Mouse (Mus musculus): Measurements from ENCODE around the gene Sp4. TPM values are rescaled to one million over a fixed set of nuclear protein-coding genes. Genes with fewer than 3 reads are reported as not detected.

Gene Sp4
- total RNA-seq, 4 experiments from 2014 or later = 9.5 to 14.1 (median 11.7) TPM

DNA sequence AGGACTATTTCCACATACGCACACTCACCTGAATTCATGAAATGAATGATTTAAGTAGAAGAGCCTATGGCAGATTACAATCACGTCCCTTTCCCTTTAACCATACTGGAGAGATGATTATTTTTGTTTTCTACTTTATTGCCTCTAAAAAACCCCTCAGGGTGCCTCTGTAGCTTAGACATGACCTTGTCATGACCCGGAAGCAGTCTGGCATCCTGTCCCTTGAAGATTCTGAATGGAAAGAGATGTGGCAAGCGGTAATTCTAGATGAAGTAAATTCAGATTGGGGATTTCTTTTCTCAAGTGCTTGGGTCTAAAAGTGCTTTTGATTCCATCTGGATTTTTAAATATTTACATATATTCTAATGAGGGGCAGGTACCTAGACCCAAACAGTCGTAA, 24.9 kb downstream of the Sp4 start:
- DNase-seq (ENCODE audit: low spot score) = no peak

GRCm38 (mm10) chr12:118264905-118265304, 36.3 kb downstream of the Sp4 start:
- DNase-seq (ENCODE audit: low spot score) = no peak

GRCm38 (mm10) chr12:118263878-118264277, 37.4 kb downstream of the Sp4 start:
- no peak for DNase-seq (ENCODE audit: low spot score)

DNA sequence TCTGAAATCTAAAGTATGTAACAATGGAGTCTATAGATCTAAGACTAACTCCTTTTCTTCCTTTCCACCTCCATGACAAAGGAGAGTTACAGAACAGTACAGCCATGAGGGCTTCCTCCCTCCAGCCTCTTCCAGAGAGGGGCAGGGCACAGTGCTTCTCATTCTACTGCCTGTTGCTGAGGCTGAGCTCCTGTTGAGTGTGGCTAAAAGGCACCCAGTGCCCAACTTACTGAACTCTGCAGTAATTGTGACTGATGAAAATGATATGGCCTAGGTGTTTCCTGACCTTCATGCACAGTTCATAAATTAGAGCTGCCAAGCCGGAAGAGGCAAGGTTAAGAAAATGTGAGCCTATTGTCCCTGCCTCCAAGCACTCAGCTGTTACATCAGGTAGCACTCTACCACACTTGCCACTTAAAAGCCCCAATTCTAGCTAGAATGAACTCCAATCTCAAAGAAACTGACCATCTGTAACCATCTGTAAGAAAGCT, 45.9 kb downstream of the Sp4 start:
- no peak for DNase-seq (ENCODE audit: low spot score)

DNA sequence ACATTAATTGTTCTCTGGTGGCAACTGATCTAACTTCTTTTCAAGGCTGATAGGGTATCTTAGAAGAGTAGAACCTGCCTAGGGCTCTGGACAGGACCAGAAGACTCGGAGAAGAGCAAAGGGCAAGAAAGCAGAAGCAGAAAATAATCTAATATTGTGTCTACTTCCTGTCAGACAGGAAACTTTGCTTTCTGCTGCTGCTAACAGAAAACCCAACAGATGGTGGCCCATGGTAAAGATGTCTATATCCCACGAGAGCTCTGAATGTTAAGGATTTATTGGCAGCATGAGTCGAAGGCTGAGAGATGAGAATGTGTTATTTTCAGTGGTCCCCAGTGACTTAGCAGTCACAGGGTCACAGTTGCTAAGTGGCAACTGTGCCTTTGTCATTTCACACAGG, 80.1 kb downstream of the Sp4 start:
- no peak for DNase-seq (ENCODE audit: low spot score)

DNA sequence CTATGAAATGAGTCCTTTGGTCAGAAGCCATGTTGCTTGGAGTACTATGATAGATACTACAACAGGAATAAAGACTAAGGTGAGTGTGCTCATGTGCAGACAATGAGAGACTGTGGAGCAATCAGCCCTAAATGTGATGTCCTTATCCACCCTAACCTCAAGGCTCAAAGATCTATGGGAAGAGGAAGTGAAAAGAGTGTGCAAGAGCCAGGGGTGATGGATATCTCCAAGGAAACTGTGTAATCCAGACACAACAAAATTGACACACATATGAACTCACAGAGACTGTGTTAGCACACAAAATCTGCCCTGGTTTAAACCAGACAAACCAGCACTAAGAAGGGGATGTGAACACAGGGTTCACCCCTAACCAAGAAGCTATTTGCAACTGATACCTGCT, 81.2 kb downstream of the Sp4 start:
- no peak for DNase-seq (ENCODE audit: low spot score)

- no peak for DNase-seq (ENCODE audit: low spot score)
Measured at GRCm38 (mm10) chr12:118212163-118212562, 89.1 kb downstream of the Sp4 start.

DNA sequence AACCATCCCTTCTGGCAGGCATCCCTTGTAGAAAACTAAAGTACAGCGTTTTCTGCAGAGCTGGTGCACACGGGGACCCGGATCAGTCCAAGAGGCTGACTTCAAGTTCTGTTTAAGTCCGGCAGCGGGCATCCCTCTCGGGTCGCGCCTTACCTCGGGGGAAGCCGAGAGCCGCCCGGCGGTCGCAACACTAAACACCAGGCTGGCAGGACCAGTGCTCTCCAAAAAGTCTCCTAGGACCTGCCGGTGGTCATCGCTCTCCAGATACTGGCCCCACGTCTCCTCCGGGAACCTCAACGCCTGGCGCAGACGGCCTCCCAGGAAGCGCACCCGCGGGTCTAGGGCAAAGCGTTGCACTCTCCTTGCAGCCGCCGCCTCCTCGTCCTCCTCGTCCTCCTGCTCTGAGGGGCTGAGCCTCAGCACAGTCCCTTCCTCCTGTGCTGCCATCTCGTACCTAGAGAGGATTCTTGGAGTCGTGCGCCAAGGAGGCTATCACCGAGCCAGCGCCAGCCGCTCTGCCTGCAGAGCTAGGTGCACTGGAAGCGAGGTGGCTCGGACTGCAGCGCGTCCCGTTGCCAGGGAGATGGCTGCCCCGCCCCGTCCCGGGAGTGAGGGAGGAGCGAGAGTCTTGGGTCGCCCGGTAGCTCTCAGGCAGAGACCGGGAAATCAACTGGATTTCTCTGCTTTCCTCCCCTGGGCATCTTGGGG, 102.7 kb downstream of the Sp4 start, which contains the start of gene Dnah11:
Gene Dnah11 (minus strand): TSS at position 658 of the 708 bp plus-strand sequence.
- DNase-seq (ENCODE audit: low spot score) = peak; percentile 21

GRCm38 (mm10) chr12:118196583-118196982, 104.7 kb downstream of the Sp4 start:
- DNase-seq (ENCODE audit: low spot score) = no peak

DNA sequence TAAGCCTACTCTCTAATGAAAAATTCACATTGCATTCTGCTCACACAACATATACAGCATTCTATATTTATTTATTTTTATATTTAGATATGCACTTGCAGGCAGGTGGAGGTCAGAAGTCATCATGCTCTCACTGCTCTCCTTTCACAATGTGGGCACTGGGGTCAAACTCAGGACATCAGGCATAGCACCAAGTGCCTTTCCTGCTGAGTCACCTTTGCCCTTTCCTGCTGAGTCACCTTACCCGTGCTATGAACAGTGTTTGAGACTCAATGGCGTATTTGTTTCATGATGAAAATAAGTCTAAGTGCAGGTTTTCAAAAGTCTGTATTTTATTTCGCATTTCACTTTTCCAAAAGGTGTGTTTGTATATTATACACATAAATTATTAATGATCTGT, 111.7 kb downstream of the Sp4 start:
- DNase-seq (ENCODE audit: low spot score) = no peak

GRCm38 (mm10) chr12:118187663-118188062, 113.6 kb downstream of the Sp4 start:
- DNase-seq (ENCODE audit: low spot score) = no peak

- no peak for DNase-seq (ENCODE audit: low spot score)
Measured at GRCm38 (mm10) chr12:118186881-118187489, 114.3 kb downstream of the Sp4 start.

- peak; percentile 1 for DNase-seq (ENCODE audit: low spot score)
Measured at GRCm38 (mm10) chr12:118186120-118186880, 114.9 kb downstream of the Sp4 start.

Other genes with a start within 250 kb of the Sp4 start
- gene Dnah11, start 102.4 kb downstream of the Sp4 start, total RNA-seq (2022) = under 1 TPM in 1 of 4 experiments, not detected in 3; 0.03 TPM

Data from heart, adult 8-10 months (tissue).